Mouse (Mus musculus): Measurements from ENCODE around the gene Ssbp2.

DNA sequence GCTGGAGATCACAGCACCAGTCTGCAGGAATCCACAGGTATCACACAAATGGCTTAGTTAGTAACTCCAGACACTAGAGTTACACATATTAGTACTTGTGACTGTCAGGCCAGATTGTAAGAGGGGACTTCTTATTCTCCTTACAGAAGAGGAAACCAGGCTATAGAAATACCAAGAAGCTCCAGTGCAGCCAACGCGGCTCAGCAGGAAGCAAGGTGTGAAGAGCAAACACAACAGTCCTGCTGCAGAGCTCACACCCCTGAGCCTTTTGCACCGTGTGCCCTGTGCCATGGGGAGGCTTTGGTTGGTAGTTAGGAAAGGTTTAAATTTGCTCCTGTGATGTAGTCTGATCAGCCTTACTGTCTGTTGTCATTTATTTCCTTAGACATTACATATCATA is 37.0 kb downstream of the Ssbp2 start:
- no peak for TF ChIP-seq CTCF (IDR thresholded peaks at IDR 0.05; ENCODE audit: borderline replicate concordance, control insufficient read depth, extremely low read depth, insufficient read depth, low read length, poor library complexity)
- TF ChIP-seq POLR2A (IDR thresholded peaks at IDR 0.05; ENCODE audit: control insufficient read depth, extremely low read depth, insufficient read depth, low read length, poor library complexity), result no peak

Data from thymus, adult 2 months (tissue).